Mouse (Mus musculus): ENCODE measurements at regions not wholly inside any gene's neighbourhood (a gene's known extent, or its start where the extent isn't known, plus 50 kb on each side); places are given as distances from the start of the nearest gene placed in this dataset.

- DNase-seq, result no peak
Observed at GRCm38 (mm10) chr13:72809226-72809625, 180.6 kb downstream of the Irx2 start.

GRCm38 (mm10) chr13:72810626-72811025 lies 182.0 kb downstream of the Irx2 start:
- no peak for DNase-seq

DNA sequence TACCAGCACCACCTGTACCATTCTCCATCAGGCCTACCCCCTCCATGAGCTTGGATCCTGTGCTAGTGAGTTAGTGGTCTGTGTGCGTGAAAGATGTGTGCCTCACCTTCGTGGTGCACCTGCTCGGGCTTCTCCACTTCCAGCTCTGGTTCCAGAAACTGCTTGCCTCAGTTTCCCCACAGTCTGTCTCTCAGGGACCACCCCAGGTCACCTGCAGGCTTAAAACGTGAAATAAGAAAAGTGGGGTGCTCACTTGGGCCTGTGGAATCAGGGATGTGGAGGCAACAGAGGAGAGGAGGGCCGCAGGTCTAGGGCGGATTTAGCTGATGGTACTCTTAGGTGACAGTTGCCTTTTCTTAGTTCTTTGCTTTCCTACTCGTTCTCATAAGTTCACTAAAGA lies 186.0 kb downstream of the Irx2 start:
- DNase-seq, result no peak

- no peak for DNase-seq
Observed at GRCm38 (mm10) chr13:72815236-72815932, 186.8 kb downstream of the Irx2 start.

DNA sequence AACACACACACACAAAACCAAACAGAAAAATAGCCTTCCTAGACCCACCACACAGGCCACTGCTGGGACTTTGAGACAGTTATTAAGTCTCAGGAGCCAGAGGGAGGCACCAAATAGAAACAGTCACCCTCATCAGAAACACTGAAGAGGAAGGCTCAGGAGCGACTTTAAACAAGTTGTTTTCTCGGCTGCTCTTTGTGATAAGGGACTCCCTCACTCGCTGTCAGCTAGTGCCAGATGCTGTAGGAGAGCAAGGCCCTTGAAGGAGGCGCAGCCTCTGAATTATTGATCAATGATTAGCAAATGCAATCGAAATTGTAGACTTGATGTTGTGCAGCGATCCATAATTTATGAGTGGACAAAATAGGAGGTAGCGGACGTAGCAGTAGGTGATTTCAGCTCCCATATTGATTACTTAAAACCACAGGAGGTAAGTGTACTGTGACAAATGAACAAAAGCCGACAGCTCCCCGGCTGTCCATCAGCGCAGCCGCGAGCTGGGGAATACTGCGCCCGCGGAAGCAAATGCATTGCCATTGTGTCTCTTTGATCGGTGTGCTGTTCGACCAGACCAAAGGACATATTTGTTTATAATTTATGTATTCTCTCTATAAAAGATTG lies 187.4 kb downstream of the Irx2 start:
- no peak for DNase-seq

GRCm38 (mm10) chr13:72816856-72817255 lies 188.2 kb downstream of the Irx2 start:
- no peak for DNase-seq

GRCm38 (mm10) chr13:72817521-72817920 lies 188.9 kb downstream of the Irx2 start:
- DNase-seq, result no peak

DNA sequence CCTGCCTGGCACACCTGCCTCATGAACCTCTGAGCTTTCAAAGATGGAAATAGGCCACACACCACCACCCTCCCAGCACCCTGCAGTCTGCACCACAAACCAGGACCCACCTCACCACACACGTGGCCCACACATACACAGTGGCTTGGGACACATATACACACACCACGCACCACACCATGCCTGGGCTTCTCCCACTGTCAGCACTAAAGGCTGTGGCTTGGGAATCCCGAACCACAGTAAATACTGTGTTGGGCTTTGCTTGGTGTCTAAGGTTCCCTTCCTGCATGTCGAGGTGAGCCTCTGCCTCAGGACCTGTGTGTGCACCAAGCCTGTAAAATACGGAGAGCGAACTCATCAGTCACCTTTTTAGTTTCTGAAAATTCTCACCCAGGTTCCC lies 189.3 kb downstream of the Irx2 start:
- DNase-seq, result no peak

DNA sequence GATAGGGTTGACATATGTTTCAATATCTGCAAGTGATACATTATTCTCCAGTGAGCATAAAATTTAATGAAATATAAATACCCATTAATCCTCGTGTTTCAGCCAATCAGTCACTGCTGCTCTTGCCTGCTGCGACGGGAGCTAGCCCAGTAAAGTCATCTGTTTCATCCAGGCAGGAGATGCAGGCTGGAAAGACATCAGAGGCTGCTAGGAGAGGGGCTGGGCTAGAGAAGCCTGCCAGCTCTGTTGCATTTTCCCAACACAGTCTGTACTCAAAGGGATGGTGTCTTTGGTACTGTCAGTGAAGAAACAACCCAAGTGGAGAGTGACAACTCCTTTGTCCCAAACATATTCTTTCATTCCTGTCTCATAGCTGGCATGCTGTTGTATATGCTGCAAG lies 198.0 kb downstream of the Irx2 start:
- no peak for DNase-seq

- no peak for DNase-seq
Observed at GRCm38 (mm10) chr13:72829331-72829730, 200.7 kb downstream of the Irx2 start.

DNA sequence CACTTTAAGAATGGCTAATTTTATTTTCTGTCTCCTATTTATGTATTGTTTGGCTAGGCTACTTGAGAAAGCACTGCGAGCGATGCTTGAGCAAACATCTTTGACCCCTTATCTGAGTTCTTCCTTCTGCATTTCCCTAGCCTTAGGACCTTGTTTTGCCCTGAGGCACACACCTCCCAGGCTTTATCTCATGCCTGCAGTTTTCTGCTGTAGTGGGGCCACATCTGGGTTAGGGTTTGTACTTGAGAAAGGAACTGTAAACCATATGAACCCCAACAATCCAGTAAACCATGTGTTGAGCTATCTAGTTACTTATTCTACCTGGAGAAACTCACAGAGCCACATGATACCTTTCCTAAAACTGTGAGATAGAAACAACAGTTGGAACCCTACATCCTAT lies 204.7 kb downstream of the Irx2 start:
- no peak for DNase-seq

DNA sequence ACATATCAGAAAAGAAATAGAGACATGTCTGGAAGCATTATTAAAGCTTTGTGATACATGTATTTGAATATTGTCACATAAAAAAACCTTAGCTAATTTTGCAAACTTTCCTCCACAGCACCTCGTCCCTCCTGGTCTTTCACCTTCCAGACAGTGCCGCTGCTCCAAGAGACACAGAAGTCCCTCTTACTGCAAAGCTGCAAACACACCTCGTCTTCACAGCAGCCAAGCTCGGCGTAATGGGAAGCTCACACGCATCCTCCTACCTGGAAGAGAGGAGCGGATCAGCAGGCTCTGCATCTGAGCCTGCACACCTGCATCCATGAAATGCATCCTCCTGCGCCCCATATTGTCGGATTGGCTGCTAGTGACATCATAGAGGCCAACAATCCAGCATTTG lies 208.4 kb downstream of the Irx2 start:
- no peak for DNase-seq

DNA sequence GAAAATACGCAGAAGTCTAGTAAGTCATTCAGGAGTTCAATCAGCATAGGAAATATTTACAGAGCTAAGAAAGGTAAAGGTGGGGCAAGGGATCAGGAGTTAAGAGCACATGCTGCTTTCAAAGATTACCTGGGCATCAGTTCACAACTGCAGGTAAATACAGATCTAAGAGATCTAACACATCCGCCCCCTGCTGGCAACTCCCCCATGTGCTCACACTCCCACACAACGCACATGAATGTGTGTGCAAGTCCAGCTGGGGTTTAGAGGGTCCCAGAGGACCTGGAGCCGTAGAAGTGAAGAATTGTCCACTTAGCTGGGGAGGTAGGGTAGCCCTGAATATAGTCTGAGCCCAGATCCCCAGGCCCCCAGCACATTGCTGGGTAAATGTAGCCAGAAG lies 219.5 kb downstream of the Irx2 start:
- DNase-seq, result no peak

- DNase-seq, result no peak
Observed at GRCm38 (mm10) chr13:72849841-72850240, 221.2 kb downstream of the Irx2 start.

DNA sequence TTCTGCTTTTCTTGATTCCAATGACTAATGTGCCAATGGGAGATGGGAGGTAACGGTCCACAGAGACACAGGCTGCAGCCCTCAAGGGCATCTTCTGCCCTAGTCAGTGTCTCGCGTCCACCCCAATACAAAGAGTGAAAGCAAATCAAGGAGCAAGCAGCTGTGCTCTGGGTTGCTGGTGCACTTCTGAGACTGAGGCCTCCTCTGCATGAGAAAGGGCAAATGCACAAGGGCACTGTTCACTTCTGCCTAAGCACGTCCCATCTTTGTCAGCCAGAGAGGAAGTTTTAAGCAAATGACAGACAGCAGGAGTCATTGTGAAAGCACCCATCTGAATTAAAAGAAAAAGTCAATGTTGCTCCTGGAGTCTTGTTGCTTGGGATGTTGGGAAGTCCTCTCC lies 224.3 kb downstream of the Irx2 start:
- DNase-seq, result no peak

GRCm38 (mm10) chr13:72875921-72876320 lies 247.3 kb downstream of the Irx2 start:
- DNase-seq, result no peak

DNA sequence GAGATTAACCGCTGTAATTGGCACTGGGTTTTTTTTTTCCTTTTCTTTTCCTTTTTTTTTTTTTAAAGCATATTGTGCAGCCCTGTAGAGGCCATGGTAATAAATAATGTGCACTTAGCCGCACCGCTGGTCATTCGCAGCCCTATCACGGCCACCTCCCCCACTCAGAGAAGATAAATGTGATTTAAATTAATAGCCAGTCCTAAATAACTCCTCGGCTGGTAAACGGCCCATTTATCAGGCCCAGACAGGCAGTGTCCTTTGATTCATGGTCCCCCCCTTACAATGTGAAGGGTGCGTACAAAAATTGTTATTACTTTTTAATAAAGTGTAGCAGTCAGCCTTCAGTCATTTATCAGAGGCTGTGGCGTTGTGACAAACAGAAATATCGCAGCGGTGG lies 266.4 kb downstream of the Irx2 start:
- no peak for DNase-seq

DNA sequence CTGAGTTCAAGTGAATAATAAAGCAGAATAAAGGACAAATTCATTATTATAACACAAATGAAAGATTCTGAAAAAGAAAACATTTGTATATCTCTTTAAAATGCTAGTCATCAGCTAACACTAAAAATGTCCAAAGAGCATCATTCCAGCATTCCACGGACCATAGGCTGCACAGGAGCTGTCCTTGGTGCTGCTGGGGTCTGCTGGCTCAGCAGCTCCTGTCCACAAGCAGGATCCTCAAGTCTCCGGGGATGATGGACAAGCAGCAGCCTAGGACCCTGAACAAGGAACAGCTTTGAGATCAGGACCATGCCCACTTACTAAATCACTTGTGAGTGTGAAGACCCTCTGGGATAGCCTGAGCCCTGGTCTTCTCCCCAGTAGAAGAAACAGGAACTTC lies 274.0 kb downstream of the Irx2 start:
- DNase-seq, result no peak

DNA sequence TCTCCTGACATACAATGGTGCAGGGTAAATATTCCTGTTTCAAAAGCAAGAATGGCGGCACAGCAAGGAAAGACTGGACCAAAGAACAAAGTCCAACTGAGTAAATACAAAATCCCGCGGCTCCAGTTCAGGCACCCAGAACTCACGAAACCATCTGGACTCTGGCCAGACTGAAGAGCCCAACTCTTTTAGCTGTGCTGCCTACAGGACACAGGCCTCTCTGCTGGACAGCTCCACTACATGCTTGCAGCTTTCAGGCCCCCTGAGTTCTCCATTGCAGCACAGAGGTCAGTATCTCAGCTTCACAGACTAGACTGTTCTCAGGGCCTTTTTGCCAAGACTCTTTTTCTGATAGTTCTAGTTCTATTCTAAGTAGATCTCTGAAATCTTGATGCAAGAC lies 290.3 kb downstream of the Irx2 start:
- no peak for DNase-seq

- DNase-seq, result no peak
Observed at GRCm38 (mm10) chr13:72920368-72920767, 291.7 kb downstream of the Irx2 start.

DNA sequence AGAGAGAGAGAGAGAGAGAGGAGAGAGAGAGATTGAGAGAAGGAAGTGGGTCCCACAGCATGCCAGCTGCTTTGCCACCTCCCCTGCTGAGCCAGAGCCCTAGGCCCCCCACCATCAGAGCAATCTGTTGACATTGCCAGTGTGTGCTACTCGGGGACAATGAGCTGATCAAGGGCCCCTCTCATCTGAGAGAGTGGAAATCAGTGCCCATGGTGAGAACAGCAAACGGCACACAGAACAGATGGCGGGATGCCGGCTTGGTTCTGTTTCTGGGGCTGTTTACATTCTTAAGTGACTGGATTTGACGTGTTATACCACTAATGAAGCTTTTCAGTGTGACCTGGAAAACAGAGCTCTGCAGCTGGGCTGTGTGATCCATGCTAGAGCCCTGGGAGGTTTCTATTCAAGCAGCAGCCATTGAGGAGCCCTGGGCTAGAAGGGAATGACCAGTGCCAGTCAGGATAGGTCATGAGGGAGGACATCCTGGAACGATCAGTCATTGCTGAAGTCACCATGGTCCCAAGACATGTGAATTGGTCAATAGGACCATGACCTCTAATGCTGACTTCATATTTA lies 296.0 kb downstream of the Irx2 start:
- no peak for DNase-seq

DNA sequence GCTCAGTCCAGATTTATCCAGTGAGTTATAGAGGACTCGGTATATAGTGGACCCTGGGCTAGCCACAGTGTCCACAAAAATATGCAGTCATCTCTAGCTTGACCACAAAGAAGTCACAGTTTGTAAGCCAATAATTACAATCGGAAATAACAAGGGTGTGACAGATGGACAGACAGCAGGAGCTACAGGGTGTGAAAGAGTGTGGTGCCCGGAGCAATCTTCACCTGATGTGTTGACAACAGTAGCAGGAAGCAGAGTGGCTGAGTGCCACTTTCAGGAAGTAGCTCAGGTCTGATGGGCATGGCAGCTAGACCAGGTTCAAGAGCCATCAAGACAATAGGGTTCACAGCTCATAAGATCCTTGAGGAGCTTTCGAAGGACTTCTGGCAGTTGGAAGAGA lies 308.6 kb downstream of the Irx2 start:
- DNase-seq, result no peak

DNA sequence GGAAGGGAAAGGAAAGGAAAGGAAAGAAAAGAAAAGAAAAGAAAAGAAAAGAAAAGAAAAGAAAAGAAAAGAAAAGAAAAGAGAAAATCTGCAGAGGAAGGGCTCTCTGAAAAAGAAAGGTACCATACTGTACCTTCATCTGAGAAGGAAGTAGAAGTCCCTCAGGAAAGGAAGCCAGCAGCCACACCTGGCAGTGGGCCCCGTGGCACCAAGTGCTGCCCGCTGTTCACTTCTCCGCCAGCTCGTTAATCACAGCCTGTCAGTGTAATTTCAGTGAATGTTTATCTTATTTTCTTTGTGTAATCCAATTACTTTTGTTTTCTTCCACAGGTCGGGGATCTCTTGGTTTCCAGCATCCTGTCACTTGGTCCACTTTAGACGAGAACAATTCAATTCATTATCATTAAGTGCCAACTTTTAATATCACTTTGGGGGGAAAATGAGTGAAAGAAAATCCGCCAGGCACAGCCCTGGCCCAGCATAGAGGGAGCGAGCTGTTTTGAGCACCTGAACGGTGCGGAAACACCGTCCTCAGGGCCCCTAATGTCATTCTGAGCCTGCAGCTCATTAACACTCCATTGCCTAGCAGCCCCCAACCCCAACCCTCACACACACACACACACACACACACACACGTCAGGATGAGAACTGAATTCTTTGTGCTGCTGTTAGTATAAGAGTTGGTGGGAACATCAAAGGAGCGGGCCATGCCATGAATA lies 309.7 kb downstream of the Irx2 start:
- no peak for DNase-seq

All from right cerebral cortex, postnatal 25 days (tissue).